Mouse (Mus musculus) layer of hippocampus, adult 8-10 months (tissue): ENCODE results near the gene Csnk1d. TPM values are rescaled to one million over a fixed set of nuclear protein-coding genes. Genes with fewer than 3 reads are reported as not detected.

Experiments
- DNase-seq, 2 experiments: peaks; one replicate each; pipeline ENCODE4 v3.0.0; 2022; ENCODE audit warnings: low spot score in 2 of 2
- total RNA-seq, 4 experiments: library from RNA; stranded (reverse); gene quantifications; 2 replicates each; pipeline ENCODE4 v1.2.4; 2022

Csnk1d gene
- total RNA-seq, 4 experiments from 2014 or later = 120 to 153 (median 134) TPM

DNA sequence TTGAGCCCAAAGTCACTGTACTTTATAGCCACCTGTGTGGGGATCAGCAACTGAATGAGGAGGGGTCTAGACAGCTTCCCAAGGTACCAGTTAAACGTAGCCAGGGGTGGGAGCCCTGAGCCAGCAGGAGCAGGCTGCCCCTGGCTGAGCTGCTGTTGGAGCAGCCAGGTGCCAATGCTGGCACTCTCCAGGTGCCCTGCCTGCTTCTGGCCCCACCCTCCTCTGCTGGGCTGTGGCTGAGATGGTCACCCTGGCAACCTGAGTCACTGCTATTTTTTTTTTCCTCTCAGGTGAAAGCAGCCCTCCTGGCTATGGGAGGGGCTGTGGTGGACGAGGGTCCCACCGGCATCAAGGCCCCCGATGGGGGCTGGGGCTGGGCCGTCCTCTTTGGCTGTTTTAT is 36.2 kb downstream of the Csnk1d start:
- DNase-seq = no peak

DNA sequence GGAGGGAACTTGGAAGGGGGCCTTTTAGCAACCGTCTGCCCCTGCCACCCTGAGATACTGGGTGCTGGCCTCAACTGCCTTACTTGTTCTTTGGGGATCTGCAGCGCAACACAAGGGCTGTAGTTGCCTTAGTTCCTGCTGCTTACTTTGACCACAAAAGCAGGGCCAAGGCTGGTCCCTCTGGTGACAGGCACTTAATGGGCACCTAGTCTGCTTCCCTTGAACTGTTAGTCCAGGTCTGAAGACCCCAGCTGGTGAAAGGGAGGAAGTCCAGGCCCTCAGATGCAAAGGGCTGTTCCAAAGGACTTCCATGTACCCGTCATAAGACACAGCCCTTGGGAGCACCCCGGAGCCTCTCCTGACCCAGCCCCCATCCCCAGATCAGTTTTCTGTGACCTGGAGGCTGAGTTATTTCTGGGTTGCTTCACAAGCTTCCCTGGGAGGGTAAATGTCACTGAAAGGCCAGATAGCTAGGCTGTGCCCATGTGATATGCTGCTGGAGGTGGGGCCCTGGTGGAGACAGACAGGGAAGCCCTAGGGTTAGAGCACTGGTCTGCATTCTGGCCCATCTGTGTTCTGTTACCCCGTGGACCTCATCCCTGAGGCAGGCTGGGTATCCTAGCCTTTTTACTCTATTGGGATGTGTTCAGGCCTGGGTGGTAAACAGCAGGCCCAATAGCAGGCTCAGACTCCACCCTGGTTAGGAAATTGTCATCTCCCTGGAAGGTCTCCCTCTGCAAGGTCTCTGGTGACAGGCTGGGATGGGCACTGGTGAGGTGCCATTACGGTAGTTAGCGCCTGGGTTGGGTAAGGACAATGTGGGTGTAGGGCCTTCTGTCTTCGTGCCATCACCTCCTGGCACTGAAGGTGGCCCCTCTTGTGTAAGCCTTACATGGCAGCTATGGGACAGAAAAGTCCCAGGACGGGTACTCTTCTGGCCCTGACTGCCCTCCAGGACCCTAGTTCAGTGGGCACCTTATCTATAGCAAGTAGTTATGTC is 39.1 kb downstream of the Csnk1d start:
- DNase-seq = no peak

DNA sequence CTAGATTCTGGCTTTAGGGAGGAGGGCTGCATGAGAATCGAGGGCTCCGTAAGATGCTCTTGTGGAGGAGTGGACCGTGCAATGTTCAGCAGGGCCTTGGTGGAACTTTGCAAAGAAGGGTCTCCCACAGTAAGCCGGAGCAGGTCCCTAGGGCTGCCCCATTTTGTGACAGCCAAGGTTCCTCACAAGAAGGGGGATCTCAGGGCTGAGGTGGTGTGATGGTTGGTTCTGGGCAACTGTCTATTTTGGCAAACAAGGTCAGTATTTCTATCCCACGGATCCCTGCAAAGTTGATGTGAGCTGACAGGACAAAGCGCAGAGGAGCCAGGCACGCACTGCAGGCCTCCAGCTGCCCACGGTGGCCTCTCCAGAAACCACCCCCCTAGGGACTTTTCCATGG is 39.9 kb downstream of the Csnk1d start:
- DNase-seq = no peak

DNA sequence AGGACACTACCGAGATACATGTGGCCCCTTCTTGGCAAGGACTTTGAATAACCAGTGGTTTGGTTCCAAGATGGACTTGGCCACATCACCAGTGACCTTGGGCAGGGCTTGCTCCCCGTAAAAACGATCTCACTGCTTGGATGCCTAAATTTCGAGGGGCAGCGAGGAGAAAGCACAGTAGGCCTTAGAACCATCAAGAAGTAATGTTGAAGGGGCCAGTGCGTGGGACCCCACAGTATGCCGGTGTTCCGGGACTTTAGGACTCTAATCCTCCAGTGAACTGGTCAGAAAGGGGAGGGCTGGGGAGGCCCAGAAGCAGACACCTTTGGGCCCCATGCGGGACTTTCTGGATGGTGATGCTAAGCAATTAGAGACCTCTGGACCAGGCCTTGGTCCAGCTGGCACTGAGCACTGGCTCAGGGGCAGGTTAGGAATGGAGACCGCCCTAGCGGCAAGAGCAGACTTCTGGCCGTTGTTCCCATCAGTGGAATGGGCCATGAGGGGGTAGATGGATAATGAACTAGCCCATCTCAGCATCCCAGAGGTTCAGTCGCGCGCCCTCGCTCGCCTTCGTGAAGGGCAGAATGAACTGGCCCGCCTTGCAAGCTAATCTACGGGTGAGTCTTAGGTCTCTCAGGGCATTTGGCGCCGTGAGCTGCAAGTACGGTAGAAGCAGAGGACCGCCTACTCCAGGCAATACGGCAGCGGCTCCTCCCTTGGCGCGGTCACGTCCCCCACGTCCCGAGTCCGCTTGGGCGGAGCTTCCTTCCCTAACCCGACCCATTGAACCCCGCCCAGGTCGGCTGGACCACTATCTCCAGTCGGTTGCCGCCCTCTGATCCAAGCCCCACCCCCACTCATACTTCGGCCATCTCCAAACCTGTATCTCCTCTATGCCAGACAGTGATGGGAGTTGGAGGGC is 40.6 kb downstream of the Csnk1d start:
- peak; percentile 65 to 72 for DNase-seq

DNA sequence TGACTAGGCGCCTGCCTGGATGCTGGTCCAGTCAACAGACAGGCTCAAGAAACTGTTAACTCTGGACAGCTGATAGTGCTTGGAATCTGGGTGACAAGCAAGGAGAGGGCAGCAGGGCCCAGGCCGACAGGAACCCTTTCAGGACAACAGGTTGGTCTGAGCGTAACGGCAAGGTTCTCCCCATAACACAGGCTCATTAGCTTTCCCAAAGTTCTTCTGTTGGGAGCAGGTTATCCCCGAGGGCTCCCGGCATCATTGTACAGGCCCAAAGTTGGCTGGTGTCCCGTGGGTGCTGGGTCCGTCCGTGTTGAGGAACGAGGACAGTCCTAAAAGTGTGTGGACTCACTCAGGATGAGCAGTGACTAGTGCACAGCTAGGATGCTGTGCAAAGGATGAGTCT is 41.3 kb downstream of the Csnk1d start:
- no peak for DNase-seq

DNA sequence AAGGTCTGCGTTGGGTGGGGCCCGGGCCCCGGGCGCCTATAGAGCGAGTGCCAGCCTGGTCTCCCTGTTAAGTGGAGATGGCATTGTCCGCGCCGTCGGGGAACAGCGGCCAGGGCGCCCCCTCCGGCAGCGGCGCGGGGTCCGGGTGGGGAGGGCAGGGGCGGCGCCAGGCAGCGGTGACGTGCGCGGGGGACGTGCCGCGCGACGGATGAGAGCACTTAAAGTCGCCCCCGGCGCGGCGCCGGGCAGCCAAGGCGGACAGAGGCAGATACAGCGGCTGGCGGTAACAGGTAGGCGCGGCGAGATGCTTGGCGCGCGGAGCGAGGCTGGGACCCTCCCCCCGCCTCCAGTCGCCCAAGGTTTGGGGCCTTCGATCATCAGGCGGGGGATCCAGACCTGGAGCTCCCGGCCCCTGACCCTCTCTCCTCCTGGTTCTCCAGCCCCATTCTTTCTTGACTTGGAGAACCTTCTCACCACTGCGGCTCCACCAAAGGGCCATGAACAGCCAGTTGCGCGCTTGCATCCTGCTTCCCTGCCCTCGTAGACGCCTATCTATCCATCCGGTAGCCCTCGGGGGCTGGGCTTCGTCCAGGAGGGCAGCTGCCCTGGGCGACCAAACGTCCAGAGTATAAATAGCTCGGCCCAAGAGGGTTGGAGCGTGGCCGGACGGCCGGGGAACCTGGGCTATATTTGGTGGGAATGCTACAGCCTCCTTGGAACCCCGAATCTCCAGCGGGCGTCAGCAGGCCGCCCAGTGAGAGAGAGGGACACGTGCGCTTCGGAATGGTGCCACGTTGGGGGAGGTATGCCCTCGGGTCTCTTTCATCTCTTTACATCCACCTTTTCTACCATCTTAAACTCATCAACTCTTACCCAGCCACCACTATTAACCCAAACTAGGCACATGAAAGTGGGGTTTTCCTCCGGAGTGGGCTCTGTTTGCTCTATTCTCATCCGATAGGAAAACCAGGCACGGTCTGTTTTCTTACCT is 42.0 kb downstream of the Csnk1d start:
- no peak for DNase-seq

DNA sequence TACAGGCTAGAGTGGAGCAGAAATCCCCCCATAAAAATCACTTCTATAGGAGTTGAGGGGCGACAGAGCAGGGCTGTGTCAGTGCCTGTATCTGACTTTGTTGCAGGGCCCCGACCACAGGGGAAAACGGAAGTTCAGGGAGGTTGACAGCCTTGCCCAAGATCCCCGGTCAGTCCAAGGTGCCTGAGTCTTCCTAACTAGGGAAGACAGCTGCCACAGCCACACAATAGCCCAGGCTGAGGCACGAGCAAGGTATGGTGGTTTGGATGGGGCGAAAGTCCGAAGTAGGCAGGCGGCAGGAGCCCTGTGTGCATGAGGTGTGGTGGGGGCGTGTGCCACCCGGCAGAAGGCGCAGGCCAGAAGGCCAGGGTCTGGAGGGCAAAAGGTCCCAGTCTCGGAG is 42.8 kb downstream of the Csnk1d start, which contains the start of gene Slc16a3:
Gene Slc16a3 (plus strand): TSS at position 153 of the 400 bp plus-strand sequence.
- DNase-seq = no peak

DNA sequence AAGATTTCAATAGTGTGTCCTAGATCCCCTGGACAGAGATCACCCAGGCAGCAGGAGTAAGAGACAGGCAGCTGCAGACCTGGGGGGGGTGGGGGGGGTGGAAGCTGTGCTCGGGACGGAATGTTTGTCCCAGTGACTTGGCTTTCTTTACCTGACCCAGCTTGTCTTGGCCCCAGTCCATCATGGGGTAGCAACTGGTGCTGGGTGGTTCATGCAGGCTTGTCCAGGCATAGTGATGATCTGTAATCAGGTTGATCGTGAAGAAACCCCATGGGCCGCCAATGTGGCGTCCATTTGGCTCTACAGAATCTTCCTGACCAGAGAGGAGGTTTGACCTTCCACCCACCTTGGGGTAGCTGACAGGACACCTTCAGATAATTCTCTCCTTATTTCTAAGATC is 45.2 kb downstream of the Csnk1d start:
- DNase-seq = no peak

DNA sequence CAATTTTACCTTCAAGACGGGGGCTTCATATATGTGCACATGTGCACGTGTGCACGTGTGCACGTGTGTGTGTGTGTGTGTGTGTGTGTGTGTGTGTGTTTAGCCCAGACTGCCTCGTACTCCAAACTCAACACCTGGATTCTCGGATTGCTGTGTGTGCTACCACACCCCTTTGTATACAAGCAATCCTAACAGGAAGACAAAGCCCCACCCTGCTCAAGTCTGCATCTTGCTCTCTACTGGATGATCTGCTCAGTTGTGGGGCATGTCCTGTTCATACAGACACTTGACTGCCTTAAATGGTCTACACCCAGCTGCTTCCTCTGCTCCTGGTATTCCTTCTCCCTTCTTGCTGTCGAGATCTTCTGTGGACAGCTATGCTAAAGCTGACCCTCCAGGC is 45.9 kb downstream of the Csnk1d start:
- no peak for DNase-seq

DNA sequence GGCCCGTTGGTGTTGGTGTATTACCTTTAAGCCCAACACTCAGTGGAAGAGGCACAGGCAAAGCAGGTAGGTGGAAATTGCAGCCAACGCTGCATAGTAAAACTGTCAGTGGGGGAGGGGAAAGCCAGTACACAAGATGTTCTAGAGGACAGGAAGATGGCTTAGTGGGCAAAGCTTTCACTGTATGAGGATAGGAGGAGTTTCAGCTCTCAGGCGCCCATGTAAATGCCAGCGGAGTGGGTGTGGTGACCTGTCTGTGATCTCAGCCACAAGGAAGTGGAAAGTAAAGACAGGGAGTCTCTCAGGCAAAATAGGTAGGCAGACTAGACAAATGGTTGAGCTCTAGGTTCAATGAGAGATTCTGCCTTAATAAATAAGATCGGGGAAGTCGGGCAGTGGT is 50.2 kb downstream of the Csnk1d start:
- no peak for DNase-seq

DNA sequence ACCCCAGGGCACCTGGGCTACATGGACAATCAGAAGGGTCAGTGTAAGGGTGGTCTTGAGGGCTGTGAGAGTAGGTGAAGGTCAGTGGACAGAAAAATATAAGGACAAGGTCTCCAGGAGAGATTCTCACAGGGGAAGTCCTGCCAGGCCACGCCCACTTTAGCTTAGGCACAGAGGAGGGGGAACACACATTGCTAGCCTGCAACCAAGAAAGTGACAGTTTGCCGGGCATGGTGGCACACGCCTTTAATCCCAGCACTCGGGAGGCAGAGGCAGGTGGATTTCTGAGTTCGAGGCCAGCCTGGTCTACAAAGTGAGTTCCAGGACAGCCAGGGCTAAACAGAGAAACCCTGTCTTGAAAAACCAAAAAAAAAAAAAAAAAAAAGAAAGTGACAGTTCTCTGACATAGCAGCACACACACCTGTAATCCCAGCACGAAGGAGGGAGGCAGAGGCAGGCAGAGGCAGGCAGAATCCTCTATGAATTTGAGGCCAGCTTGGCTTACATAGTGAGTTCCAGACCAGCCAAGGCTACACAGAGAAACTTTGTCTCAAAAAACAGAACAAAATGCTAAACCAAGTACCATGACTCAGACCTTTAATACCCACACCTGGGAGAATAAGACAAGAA is 51.3 kb downstream of the Csnk1d start:
- no peak for DNase-seq

DNA sequence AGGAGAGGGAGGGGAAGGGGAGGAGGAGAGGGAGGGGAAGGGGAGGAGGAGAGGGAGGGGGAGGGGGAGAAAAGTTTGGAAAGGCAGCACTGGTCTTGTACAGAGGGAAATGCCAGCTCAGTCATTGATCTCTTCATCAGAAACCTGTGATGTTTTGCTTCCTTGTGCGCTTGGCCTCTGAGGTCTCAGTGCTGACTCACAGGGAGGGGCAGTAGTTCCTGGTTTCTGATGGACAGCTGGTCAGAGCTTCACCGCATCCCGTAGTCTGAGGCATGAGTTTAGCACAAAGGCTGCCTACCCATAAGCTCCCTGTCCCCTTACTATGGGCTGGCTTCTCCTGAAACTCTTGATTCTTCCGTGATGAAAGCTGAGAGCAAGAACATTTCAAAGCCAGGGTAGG is 52.3 kb downstream of the Csnk1d start:
- no peak for DNase-seq

DNA sequence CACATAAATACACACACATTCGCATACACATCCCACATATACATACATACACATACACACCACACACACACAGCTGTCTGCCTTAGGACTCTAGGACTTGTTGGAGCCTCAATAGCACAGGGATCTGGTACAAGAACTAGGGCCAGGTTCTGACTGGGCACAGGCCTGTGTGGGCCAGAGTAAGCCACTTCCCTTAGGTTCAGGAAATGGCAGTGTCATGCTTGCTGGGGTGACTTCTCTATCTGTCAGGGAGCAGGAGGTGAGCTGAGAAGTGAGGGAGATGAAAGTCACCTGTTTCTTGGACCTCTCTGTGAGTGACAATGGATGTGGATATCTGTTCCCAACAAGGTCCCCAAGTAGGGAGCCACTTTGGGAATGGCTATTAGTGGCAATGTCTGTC is 53.2 kb downstream of the Csnk1d start:
- no peak for DNase-seq

DNA sequence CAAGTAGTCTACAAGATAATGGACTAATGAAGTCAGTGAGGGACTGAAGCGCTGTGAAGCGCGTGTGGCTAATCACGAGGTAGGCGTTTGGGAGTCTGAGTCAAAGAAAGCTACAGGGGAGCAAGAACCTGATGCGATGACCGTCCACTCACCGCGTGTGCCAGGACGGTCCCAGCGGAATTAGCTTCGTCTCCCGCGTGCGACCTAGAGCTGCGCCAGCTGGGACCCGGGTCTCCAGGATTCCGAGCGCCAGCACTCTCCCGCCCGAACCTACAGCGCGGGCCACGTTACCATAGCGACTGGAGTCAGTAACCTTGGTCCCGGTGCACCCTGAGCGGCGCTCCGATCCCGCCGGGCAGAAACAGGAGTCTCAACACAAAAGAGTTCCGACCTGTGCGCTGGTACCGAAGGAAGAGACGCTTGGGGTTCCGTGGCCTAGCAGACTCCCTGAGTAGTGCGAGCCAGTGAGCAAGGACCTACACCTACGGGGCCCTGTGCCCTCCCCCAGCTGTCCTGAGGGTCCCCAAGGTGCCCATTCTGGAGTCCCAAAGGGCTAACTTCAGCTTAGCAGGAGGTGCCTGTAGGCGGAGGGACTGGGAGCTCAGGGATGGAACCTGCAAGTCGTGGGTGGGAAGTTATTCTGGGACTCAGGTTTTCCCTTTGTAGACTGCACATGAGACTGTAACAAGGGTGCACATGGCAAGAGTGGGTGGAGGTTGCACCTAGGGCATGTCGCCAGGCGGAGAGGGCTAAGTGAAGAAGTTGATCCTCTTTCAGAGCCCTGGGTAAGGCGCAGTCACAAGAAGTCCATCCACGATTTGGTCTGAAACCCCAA is 58.3 kb downstream of the Csnk1d start, which contains the start of gene Ccdc57:
Gene Ccdc57 (minus strand): TSS at position 309 of the 835 bp plus-strand sequence.
- peak; percentile 85 to 92 for DNase-seq

DNA sequence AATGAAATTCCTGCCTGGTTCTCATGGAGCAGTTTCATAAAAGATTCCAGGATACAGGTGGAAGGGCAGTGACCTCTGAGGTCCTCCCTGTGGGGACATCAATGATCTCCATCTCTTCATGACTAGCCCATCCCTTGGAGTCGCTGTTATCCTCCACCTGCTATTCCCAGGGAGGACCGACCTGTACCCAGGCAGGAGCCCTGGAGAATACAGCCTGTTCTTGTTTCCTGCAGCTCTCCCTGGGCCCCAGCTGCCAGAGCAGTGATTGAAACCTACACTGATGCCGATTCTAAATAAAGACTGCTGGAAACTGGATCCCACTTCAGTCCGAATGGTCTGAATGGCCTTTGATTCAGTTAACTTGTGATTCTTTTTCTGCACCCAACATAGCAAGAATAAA is 59.7 kb downstream of the Csnk1d start:
- DNase-seq = no peak

DNA sequence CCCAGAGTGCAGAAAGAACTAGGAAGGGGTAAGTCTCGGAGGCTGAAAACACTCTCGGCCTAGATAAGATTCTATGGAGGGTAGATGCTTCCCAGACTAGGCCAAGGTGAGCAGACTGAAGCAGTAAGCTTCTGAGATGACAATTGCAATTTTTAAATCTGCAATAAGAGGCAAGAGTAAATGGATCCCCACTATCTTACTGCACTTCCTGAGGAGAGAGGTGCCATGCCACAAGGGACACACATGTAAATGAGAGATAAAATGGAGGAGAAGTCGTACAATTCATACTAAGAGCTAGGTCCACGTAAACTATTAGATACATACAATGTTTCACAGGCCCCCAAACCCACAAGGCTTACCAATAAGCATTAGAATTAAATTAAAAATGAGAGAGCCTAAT is 62.7 kb downstream of the Csnk1d start:
- DNase-seq = no peak

DNA sequence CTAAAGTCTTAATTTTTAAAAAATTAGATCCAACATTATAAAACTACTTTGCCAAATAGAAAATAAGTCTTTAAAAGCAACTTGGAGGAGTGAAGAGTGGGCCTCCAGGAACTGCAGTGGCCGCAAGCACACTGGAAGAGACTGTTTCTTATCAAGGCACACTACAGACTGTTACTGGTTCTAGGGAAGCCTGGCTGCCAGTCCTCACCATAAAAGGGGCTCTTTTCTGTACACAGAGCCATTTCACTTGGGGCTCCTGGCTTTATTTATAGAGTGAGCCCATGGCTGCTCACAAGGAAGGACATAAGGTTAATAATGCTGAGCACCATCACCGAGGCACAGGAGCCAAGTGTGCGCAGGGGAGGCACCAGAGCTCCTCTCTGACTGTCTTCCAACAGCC is 68.6 kb downstream of the Csnk1d start:
- DNase-seq = no peak

DNA sequence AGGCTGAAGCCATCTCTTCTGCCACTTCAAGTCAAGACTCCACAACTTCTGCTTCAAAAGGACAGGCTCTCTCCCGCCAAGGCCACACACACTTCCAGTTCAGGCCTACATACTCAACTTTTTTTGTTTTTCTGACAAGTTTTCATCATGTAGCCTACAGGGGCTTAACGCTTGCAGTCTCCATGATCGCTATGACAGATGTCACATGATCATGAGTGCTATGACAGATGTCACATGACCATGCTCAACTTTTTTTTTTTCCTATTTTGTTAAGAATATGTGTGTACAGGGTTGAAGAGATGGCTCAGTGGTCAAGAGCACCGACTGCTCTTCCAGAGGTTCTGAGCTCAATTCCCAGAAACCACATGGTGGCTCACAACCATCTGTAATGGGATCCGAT is 73.4 kb downstream of the Csnk1d start:
- no peak for DNase-seq

DNA sequence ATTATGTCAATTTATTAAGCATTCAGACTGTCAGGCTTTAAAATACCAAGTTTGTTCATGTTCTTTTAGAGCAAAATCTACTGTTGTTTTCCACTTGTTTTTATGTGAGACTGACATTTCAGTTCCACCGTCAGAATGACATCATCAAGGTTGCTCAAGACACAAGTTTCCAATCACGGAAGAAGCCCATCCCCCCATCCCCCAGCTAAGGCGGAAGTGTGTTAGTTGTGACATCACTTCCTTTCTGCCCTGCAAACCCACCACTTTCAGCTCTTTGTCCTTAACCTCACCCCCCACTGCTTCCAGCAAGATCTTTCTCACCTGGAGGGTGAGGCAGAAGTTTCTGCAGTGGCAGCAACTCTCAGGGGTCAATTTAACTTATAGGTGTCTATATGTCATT is 74.7 kb downstream of the Csnk1d start:
- no peak for DNase-seq
